Mouse (Mus musculus): Measurements from ENCODE around the gene Ncln. TPM values are rescaled to one million over a fixed set of nuclear protein-coding genes. Genes with fewer than 3 reads are reported as not detected.

Ncln gene
- 100 to 1,000 TPM; 106 to 118 TPM for total RNA-seq (2021)
- long read RNA-seq, experiment 1, transcript Ncln-202 (14 exons, 2,841 nt): minor isoform, 41 of 147 reads
- long read RNA-seq, experiment 1, transcript Ncln-201 (14 exons, 3,118 nt): major isoform, 86 of 147 reads
- long read RNA-seq, experiment 1, partial matches to known transcripts: 6 of 147 reads
- long read RNA-seq, experiment 1, other reads (novel, unspliced or antisense): 12 of 147 reads
- long read RNA-seq, experiment 2, transcript Ncln-201 (14 exons, 3,118 nt): major isoform, 113 of 183 reads
- long read RNA-seq, experiment 2, transcript Ncln-202 (14 exons, 2,841 nt): minor isoform, 45 of 183 reads
- long read RNA-seq, experiment 2, partial matches to known transcripts: 9 of 183 reads
- long read RNA-seq, experiment 2, other reads (novel, unspliced or antisense): 15 of 183 reads

DNA sequence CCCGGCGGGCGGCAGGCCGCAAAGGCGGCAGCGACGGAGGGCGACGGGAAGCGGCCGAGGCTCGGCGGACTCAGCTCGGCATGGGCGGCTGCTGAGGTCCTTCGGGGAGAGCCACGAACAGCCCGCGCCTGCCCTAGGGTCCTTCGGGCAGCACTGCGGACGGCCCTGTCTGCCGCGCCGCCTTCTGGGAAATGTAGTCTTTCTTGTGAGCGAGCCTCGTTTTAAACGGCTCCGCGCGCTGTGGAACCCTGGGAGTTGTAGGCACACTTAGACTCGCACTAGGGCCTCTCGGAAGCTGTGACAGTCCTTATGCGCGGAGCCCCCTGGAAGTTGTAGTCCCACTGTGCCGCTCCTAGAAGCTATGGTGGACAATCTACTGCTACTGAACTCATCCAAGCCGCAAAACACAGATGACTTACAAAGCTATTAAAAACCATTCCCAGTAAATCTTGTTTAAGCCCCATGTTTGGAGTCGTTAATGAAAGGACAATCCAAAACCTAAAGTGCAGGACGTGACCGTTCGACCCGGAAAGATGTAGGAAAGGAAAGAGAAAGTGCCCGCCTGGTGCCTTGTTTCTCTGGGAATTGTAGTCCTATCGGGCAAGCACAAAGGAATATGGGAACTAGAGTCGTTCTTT is at the start of gene Ncln:
Gene Ncln (minus strand): TSS at position 129 of the 638 bp plus-strand sequence.
- peak; percentile 94 for DNase-seq (ENCODE audit: low spot score in 2 of 2)

DNA sequence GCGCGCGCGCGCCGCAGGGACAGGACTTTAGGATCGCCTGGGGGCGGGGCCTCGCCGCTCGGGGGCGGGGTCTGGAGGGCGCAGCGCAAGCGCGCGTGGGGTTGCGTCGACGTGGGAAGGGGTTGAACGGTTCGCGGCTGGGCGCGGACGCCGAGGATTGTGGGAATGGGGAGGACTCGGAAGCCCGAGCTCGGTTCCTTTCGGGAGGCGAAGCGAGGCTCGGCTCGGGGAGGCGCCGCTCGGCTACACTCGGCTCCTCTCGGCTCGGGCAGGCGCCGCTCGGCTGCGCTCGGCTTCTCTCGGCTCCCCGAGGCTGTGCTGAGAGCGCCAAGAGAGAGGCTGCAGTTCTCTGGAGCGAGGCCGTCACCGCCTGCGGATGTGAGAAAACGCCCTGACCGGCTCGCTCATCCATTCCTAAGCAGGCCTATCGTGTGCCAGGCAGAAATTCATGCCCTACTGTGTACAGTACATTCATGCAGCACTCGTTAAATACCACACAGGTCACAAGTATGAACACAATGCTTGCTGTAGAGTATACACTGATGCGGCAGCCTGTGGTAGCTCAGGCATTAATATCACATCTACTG is 49.1 kb upstream of the Ncln start, which contains the start of gene Gna11:
Gene Gna11 (minus strand): TSS at position 30 of the 587 bp plus-strand sequence.
- peak; percentile 99 to 100 for DNase-seq (ENCODE audit: low spot score in 2 of 2)

DNA sequence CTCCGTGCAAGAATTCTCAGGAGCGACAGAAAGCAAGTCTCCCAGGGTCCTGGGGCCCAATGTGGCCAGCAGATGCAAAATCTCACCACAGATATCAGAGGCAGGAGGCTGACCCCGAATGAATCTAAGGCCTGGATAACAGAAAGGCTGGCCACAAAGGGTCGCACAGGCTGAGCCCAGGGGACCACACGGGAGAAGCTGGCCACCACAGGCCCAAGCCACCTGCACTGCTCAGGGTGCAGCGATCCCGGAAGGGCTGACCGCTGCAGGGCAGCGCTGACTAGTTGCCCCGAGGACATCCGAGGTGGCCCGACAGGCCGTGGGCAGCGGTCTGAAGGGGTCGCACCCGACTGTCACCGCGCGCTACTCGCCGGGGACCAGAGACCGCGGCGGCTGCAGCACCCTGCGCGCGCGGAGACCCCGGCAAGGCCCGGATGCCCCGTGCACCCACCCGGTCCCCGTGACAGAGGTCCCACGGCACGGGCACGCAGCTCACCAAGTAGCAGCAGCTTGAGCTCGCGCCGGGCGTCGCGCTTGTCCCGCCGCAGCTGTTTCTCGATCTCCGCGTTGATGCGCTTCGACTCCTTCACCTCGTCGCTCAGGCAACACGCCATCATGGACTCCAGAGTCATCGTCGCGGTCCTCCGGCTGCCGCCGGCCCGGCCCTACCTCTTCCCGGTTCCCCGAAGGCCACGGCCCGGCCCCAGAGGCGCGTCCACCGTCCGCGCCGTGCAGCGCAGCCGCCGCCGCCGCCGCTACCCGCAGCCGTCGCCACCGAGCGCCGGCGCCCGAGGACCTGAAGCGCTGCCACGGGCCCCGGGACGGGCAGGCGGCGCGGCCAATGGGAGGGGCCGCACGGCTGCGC is 48.3 kb upstream of the Ncln start:
- DNase-seq (ENCODE audit: low spot score in 2 of 2): no peak

DNA sequence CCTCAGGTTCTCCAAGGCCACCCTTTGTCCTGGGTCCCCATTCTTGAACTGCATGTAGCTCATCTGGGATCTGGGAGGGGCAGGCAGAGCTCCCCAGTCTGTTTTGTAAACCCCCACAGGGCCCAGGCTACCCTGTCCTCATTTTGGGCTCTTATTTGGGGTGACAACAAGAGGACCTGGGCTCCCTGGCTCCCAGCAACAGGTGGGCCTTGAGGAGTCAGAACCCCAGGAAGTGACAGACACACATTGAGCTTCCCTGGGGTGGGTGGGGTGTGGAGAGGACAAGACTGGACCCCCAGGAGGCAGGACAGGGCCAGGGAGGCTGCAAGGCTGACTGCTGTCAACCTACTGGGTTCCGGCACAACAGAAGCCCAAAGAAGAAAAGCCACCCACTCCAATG is 47.4 kb upstream of the Ncln start:
- no peak for DNase-seq (ENCODE audit: low spot score in 2 of 2)

DNA sequence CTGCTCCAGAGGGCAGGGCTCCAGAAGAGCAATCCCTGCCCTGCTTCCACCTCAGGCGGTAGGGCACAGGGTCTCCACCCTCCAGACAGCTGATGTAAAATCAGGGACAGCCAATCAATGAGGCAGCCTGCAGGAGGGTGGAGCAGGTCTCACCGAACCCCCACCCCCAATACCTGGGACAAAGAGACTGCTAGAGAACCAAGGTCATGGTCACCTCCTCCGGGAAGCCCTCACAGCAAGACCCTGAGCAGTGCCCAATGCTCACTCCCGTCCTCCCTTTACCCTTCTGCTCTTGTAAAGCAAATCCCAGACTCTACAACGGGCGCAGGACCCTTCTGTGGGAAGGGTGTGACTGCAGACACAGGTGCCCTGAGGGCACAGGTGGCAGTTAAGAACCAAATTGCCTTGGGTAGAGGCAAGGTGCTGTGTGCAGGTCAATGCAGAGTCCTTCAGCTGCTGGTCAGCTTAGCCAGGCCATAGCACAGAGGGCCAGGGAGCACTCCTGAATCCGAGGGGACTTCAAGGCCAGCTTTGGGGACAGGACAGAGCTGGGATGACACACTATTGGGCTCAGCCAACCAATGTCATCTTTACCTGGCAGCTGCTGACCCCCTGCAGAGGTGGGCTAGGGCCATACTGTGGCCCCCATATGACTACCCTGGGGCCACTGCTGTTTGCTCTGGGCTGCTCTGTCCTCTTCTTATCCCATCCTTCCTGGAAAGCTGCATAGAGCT is 46.7 kb upstream of the Ncln start:
- DNase-seq (ENCODE audit: low spot score in 2 of 2): no peak

DNA sequence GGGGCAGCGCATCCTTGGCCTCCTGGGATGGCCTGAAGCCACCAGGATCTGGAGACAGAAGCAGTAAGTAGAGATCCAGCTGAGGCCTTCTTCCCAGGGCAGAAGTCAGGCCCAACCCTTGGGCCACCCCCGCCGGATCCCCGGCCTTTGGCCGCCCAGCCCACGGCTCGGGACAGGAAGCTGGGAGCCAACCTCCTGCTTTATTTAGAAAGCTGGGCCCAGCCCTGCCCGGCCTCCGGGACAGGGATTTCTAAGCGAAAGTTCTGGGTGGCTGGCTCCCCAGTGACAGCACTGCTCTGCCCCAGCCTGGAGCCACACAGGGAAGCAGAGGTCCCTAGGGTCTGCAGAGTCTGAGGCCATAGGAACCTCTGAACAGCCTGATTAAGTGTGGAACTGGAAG is 45.6 kb upstream of the Ncln start:
- peak in 1 of 2 experiments; percentile 56 for DNase-seq (ENCODE audit: low spot score in 2 of 2)

DNA sequence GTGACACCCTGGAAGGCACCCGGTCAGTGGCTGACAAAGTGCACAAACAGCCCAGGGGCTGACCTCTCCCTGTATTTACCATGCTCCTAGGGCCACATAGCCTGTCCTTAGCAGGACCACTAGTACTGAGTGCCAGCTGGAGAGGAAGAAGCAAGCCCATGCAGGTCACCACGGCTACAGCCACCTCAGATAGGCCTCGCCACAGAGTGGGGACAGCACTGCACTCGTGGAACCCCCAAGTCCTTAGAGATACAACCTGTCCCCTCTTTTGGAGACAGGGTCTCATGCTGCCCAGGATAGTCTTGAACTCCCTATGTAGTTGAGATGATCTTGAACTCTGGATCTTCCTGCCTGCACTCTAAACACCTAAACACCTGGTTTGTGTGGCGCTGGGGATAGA is 45.2 kb upstream of the Ncln start:
- DNase-seq (ENCODE audit: low spot score in 2 of 2): no peak

DNA sequence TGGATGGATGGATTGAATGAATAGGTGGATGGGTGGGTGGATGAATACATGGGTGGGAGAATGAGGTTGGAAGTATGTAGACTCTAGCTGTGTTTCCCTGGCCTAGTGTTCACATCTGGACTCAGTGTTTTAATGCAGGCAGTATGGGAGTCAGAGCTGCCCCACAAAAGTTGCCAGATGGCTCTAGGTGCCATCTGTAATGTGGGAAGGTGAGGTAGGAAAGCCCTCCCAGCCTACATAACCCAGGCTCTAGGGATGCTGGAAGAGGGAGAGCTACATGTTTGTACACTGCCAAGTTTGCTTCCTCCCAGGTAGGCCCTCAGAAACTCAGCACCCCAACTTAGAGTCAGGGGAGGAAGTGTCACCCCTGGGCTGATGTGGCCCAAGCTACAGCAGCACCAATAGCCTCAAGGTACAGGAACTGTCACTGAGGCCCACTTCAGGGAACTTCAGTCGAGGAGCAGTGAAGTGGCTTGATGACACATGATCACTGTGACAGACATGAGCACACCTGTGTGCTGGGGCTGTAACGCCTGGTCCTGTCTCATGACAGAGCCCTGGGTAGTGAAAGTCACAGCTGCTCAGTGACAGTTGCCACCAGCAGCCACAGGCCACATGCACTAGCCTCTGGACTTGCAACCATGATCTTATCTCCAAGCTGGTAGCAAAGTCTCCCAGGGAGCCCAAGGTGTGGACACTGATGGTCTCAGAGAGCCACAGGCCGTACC is 42.3 kb upstream of the Ncln start:
- DNase-seq (ENCODE audit: low spot score in 2 of 2): no peak

DNA sequence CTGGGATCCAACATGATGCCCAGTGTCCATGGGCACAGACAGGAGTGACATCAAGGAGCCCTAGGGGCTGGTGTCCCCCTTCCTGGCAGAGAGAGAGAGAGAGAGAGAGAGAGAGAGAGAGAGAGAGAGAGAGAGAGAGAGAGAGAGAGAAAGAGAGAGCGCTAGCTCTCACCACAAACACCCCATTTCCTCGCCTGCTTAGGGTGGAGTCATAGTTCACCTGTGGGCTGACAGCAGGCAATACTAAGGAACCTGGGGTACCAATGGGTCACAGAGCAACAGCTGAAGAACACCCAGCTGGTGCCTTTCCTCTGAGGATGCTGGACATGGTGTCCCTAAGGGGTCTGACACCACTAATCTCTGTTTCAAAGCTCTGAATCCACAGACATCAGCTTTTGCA is 41.2 kb upstream of the Ncln start:
- DNase-seq (ENCODE audit: low spot score in 2 of 2): no peak

DNA sequence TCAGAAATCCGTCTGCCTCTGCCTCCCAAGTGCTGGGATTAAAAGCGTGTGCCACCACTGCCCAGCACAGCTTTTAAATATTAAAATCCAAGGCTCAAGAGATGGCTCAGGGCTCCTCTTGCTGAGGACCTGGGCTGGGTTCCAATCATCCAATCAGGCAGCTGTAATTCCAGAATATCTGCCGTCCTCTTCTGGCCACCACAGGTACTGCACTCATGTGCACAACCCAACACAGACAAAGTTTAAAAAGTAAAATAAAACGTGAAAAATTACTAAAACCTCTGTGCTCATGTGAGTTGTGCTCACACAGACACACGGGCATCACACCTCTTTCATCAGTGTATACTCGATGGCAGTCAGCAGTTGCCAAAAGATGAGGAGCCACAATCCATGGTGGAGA is 40.5 kb upstream of the Ncln start:
- no peak for DNase-seq (ENCODE audit: low spot score in 2 of 2)

DNA sequence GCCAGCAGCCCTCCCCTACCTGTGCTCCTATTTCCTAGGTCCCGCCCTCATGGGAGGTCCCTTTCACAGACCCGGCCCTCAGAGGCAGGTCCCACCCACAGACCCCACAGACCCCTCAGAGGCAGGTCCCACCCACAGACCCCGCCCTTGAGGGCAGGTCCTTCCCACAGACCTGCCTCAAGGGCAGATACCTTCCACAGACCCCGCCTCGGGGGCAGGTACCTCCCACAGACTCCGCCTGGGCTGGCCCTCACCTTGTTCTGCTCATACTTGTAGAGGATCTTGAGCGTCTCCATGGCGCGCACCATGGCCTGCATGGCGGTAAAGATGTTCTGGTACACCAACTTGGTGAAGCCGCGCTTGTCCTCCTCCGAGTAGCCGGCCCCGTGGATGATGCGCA is 38.6 kb upstream of the Ncln start:
- DNase-seq (ENCODE audit: low spot score in 2 of 2): no peak

DNA sequence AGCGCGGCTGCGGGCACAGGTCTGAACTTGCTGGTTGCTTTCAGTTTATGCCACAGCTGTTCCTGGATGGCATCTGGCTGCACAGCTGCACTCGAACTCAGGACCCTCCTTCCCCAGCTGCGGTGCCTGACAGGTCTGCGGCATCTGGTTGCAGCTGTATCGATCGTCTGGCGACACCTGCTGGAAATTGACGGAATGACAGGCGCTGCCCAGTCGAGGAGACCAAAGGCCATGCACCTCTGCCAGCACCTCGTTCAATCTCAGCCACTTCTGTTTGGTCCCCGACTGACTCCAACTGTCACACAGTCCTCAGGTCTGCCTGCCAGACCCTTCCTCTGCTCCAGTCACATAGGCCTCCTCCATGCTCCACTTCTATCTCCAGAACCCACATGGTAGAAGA is 30.6 kb upstream of the Ncln start:
- DNase-seq (ENCODE audit: low spot score in 2 of 2): peak; percentile 89 to 95

DNA sequence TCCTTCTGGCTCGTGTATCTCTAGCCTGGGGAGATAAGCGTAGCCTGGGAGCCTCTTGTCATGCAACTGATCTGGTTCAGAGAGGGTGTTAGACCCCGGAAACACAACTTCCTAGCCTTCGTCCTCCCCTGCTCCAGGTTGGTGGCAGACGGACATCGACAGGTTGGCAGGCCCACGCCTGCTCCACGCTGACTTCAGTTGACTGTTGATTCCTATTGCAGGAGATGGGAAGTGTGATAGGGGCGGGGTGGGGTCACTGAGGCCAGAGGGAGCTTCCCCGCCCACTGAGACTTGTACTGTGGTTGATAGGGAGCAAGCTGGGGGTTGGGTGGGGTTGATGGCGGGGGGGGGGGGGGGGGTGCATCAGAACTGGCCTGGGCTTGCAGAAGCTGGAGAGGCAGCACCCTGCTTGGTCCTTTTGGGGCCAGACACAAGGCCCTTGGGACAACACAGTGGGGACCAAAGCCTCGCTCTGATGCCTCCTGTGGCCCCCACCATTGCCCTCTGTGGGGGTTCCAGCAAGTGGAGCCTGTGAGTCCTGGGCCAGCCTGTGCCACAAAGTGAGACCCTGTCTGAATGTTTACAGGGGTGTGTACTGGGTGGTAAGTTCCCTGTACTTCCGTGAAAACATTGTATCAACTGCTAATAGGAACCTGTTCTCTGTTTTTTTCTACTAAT is 29.0 kb upstream of the Ncln start:
- no peak for DNase-seq (ENCODE audit: low spot score in 2 of 2)

DNA sequence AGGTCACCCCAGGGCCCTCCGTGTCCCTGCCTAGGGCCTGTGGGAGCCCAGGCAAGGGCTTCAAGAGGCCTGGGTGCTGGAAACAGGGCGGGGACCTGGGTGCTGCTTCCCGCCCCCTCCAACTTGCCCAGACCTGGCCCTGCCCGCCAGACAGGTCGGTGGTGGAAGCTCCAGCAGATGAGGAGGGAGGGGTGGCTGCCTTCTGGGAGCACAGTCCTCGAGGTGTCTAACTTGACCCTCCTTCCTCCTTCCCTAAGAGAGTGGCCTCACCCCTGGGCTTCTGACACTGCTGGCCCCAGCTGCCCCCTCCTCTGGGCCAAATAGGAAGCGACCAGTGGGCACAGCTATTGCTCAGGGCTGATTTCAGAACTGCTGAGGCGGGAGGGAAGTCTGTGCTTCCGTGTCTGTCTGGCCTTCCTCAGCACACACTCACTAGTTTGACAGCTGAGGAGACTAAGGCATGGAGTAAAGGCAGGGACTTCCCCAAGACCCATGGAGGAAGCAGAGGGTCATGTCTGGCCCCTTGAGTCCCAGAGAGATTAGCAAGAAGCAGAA is 27.9 kb upstream of the Ncln start, which contains the start of gene Gna15:
Gene Gna15 (minus strand): TSS at position 175 of the 555 bp plus-strand sequence.
- DNase-seq (ENCODE audit: low spot score in 2 of 2): no peak

DNA sequence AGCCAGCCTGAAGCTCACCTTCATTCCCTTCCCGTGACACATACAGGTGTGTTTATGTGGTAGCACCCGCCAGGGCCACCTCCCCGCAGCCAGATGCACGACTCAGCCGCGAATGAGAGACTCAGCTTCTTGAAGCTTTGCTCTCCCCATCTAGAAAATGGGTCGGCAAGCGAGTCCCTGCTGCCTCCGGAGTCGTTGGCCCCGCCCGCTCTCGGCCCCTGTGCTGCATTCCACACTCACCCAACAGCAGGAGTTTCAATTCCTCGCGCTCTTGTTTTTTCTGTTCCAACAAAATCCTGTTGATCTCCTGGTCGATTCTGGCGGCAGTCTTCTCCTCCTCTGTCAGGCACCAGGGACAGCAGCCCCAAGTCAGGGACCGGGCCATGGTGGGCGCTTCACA is 27.4 kb upstream of the Ncln start:
- DNase-seq (ENCODE audit: low spot score in 2 of 2): no peak

DNA sequence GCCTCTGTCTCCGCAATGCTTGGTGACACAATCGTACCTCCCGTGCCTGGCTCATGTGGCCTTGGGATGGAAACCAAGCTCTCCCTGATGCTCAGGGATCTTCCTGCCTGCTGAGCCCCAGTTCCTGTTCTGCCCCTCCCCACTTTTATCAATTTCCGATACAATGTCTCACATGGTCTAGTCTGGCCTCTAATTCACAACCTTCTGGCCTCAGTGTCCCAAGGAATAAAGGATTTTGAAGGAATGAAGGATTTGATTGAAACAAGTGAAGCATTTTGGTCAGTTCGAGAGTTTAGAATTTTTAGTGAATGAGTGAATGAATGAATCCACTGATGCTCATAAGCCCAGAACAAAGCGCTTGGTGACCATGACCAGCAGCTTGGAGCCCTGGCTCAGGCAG is 26.9 kb upstream of the Ncln start:
- no peak for DNase-seq (ENCODE audit: low spot score in 2 of 2)

DNA sequence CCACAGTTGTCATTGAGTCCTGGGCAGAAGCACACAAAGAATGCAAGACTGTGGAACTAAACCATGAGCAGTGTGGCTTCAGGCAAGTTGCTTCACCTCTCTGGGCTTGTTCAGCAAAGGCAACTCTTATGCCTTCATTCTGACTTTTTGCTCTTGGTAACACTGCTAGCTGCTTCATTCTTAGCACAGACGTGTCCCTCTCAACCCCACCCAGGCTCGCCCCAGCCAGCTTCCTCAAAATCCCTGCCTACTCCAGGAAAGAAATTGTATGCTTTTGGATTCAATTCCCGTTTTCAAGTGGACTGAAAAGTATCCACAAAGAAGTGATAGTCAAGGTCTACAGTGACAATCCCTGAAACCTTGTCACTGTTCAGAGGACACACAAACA is 23.8 kb upstream of the Ncln start:
- no peak for DNase-seq (ENCODE audit: low spot score in 2 of 2)

DNA sequence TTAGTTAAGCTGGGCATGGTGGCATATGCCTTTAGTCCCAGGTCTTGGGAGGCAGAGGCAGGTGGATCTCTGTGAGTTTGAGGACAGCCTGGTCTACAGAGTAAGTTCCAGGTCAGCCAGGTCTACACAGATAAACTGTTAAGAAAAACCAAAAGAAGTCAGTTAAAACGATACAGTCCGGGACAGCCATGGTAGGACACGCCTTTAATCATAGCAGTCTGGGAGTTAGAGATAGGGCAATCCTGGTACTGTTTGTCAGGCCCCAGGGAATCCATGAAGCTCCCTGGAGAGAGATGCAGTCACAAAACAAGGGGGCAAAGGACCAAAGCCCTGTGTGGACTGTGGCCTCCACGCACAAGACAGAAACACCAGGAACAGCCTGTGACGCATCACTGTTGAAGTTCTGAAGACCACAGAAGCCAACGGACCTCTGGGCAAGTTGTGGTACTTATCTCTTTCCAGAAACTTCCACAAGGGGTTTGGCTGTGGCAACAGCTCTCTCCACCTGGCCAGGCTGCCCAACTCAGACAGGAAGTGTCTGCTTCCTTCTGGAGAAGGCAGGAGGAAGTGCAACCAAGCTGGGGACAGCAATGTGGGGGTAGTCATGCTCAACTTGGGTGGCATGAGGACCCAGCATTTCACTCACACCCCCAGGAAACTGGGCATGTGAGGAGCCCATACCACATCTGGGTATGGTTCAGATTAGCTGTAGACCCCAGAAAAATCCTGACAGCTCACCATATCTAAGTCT is 23.2 kb upstream of the Ncln start:
- DNase-seq (ENCODE audit: low spot score in 2 of 2): no peak

Data from adrenal gland, adult 18-20 months (tissue).